Mouse (Mus musculus) hindbrain, embryonic 16.5 days (tissue): ENCODE data around the gene Plekha5. TPM values are rescaled to one million over a fixed set of nuclear protein-coding genes. Genes with fewer than 3 reads are reported as not detected.
A peak's percentile ranks its signal among the peaks of the same experiment; 100 is the strongest.
"Not testable (repeated sequence)": the region's sequence is repeated elsewhere in the genome, so short reads cannot be mapped to it uniquely, and the experiment has no call there.

ENCODE experiments used
- ATAC-seq: fragments of 200-750 bp; cut with Nextera tagmentation; 2 replicates; pipeline ENCODE4 v1.8.0; 2017; ENCODE audit warnings: moderate TSS enrichment, moderate library complexity
- H3K27ac ChIP-seq: fragments of 300-500 bp; sonication (generic); 2 replicates; pipeline ENCODE4 v1.5.1; 2014; ENCODE audit warnings: low read depth, mild to moderate bottlenecking, control low read depth, low read length, moderate library complexity
- H3K27me3 ChIP-seq: fragments of 300-500 bp; sonication (generic); replicated peaks from 2 replicates; pipeline ENCODE4 v1.6.1; 2014; ENCODE audit warnings: low read length; ENCODE audit not compliant: control insufficient read depth, insufficient read depth
- H3K36me3 ChIP-seq: fragments of 300-500 bp; sonication (generic); 2 replicates; pipeline ENCODE4 v1.6.1; 2014; ENCODE audit warnings: mild to moderate bottlenecking, low read length, moderate library complexity, mixed read lengths; ENCODE audit not compliant: control insufficient read depth, insufficient read depth
- H3K4me1 ChIP-seq: fragments of 300-500 bp; sonication (generic); 2 replicates; pipeline ENCODE4 v1.6.1; 2014; ENCODE audit warnings: low read depth, low read length; ENCODE audit not compliant: control insufficient read depth, insufficient read depth
- H3K4me2 ChIP-seq: fragments of 300-500 bp; sonication (generic); 2 replicates; pipeline ENCODE4 v1.6.1; 2014; ENCODE audit warnings: mild to moderate bottlenecking, low read length, control low read depth, moderate library complexity
- H3K4me3 ChIP-seq: fragments of 300-500 bp; sonication (generic); 2 replicates; pipeline ENCODE4 v1.5.1; 2014; ENCODE audit warnings: mild to moderate bottlenecking, low read length, control low read depth, moderate library complexity
- H3K9ac ChIP-seq: fragments of 300-500 bp; sonication (generic); 2 replicates; pipeline ENCODE4 v1.6.1; 2014; ENCODE audit warnings: low read depth, mild to moderate bottlenecking, control low read depth, low read length, moderate library complexity
- H3K9me3 ChIP-seq: fragments of 300-500 bp; sonication (generic); 2 replicates; pipeline ENCODE4 v1.6.1; 2014; ENCODE audit warnings: mild to moderate bottlenecking, low read length, moderate library complexity; ENCODE audit not compliant: control insufficient read depth
- WGBS: fragments of 180-500 bp; shearing (Covaris S2); extraction: QIAGEN DNeasy Blood & Tissue Kit; methylation state at CpG from one replicate; pipeline ENCODE4 v1.1.7; 2014; 5-methylcytosine and 5-hydroxymethylcytosine counted together
- polyA plus RNA-seq: library from polyadenylated mRNA; unstranded; fragments of >200 nt; fragmentation: Nextera tagmentation; extraction: Ambion mirVana; gene quantifications from 2 replicates; pipeline ENCODE4 v1.2.1, GENCODE M21; 2015

Gene Plekha5
- polyA plus RNA-seq, 1 experiment from 2014 or later, result 31.2 TPM

DNA sequence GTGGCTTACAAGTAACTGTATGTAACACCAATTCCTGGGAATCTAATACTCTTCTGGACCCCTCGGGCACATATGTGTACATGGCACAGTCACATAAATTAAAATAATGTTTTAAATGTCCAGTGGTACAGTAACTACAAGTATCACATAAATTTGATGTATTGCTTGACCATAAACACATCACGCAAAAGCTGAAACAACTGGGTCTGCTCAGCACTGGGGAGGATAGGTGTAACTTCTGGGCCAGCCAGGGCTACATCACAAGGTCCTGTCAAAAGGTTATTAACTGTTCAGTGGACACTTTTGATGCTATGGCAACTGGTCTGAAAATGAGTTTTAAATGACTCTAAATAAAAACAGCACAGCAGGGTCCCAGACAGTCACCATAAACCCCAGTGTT is 143.3 kb downstream of the Plekha5 start:
- no peaks in the 10 kb centered on the region for H3K9me3 ChIP-seq
- H3K9ac ChIP-seq, result no peak overlapping the region
- no peaks in the 10 kb centered on the region for H3K27me3 ChIP-seq
- H3K36me3 ChIP-seq, result peaks cover 5% of the 10 kb centered on the region; the same call in 1 of the 2 replicates
- no peak overlapping the region for H3K4me2 ChIP-seq
- no peak overlapping the region for H3K27ac ChIP-seq
- 84% methylated on average over 2 of the region's 2 CpGs for WGBS
- no peak for ATAC-seq
- no peaks in the 10 kb centered on the region for H3K4me1 ChIP-seq
- no peak overlapping the region for H3K4me3 ChIP-seq

DNA sequence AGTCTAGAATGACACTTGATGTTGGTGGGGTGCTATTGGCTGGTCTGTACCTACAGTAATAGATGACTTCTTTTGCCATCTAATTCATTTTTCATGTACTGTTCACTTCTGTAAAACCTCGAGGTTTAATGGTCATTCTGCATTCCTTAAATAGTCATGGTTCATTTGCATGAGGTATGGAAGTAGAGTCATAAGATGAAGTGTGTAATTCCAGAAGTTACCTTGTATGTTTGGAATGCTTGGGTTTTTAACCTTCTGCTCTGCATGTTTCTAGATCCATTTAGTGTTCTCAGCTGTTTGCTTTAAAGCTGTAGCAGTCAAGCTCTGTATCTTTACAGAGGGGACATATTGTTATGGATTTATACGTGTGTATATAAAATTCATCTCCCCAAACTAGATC is 144.0 kb downstream of the Plekha5 start:
- Histone ChIP-seq H3K4me1 (no peaks in the 10 kb centered on the region), H3K27me3 (no peaks in the 10 kb centered on the region), H3K9ac (no peak overlapping the region), H3K4me3 (no peak overlapping the region), H3K36me3 (peaks cover 8% of the 10 kb centered on the region; the same call in 1 of the 2 replicates), H3K4me2 (no peak overlapping the region), H3K27ac (no peak overlapping the region), H3K9me3 (no peaks in the 10 kb centered on the region)
- no peak for ATAC-seq
- WGBS, result 72% methylated on average over 2 of the region's 2 CpGs

GRCm38 (mm10) chr6:140570152-140570551 is 146.3 kb downstream of the Plekha5 start:
- Histone ChIP-seq H3K4me3 (no peak overlapping the region), H3K9me3 (no peaks in the 10 kb centered on the region), H3K27me3 (no peaks in the 10 kb centered on the region), H3K36me3 (peaks cover 19% of the 10 kb centered on the region), H3K9ac (no peak overlapping the region), H3K27ac (no peak overlapping the region), H3K4me2 (no peak overlapping the region), H3K4me1 (no peaks in the 10 kb centered on the region)
- ATAC-seq, result peak; percentile 63
- 56% methylated on average over 11 of the region's 11 CpGs for WGBS

DNA sequence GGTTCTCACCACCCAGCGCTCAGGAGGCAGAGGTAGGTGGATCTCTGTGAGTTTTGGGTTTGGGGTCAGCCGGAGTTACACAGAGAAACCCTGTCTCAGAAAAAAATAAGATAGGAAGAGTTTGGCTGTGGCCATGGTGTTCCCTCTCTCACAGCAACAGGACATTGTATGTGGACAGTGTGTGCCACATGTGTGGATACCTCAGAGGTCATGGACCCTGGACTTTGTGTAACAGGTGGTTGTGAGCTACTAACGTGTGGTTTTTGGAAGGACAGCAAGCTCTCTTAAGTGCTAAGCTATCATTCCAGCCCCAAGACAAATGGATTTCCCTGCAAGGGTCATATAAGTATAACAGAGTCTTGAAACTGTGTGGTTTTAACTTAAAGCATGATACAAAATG is 151.1 kb downstream of the Plekha5 start:
- no peak overlapping the region for H3K9ac ChIP-seq
- no peak for ATAC-seq
- no peaks in the 10 kb centered on the region for H3K27me3 ChIP-seq
- H3K9me3 ChIP-seq, result no peaks in the 10 kb centered on the region
- peaks cover 27% of the 10 kb centered on the region for H3K36me3 ChIP-seq
- H3K4me1 ChIP-seq, result no peaks in the 10 kb centered on the region
- no peak overlapping the region for H3K27ac ChIP-seq
- H3K4me3 ChIP-seq, result no peak overlapping the region
- WGBS, result 93% methylated on average over 3 of the region's 3 CpGs
- H3K4me2 ChIP-seq, result no peak overlapping the region

GRCm38 (mm10) chr6:140576133-140576532 is 152.3 kb downstream of the Plekha5 start:
- Histone ChIP-seq H3K9ac (no peak overlapping the region), H3K4me1 (no peaks in the 10 kb centered on the region), H3K9me3 (no peaks in the 10 kb centered on the region), H3K4me3 (no peak overlapping the region), H3K27ac (no peak overlapping the region), H3K27me3 (no peaks in the 10 kb centered on the region), H3K36me3 (peaks cover 27% of the 10 kb centered on the region), H3K4me2 (no peak overlapping the region)
- ATAC-seq, result no peak
- 91% methylated on average over 8 of the region's 8 CpGs for WGBS

DNA sequence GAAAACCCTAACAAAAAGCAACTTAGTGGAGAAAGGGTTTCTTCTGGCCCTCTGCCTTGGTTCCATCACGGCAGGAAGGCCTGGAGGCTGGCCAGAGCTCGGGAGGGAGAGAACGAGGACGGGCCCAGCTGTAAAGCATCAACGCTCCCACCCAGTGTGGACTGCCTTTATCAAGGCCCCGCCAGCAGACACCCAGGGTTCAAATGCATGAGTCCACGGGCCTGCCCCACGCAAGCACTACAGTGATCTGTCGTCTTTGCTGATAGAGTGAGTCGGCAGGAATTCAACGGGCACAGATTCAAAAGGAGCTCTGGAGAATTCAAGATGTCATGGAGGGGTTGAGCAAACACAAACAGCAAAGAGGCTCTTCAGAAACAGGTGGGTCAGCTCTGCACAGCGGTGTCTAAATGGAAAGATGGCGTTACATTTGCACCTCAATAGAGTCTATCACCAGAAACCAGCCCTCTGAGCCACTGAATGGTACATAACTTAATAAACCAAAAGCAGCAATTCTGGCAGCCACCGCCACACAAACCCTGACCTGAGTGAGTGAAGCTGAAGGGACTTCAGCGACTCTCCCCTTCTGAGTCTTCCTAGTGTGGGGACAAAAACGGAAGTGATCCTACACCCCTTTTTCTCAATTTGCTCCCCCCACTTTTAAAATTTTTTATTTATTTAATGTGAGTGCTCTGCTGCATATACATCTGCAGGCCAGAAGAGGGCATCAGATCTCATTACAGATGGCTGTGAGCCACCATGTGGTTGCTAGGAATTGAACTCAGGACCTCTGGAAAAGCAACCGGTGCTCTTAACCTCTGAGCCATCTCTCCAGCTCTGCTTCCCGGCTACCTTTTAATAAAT is 153.3 kb downstream of the Plekha5 start:
- Histone ChIP-seq H3K4me2 (no peak overlapping the region), H3K36me3 (peaks cover 25% of the 10 kb centered on the region), H3K9me3 (no peaks in the 10 kb centered on the region), H3K9ac (no peak overlapping the region), H3K4me3 (no peak overlapping the region), H3K4me1 (no peaks in the 10 kb centered on the region), H3K27me3 (no peaks in the 10 kb centered on the region), H3K27ac (no peak overlapping the region)
- WGBS, result 62% methylated on average over 18 of the region's 18 CpGs
- 0 out of 2 replicates have a peak, but pooled peaks have one; percentile 35 for ATAC-seq

GRCm38 (mm10) chr6:140577822-140578170 is 153.9 kb downstream of the Plekha5 start:
- WGBS, result 94% methylated on average over 4 of the region's 4 CpGs
- ATAC-seq, result no peak
- no peaks in the 10 kb centered on the region for H3K9me3 ChIP-seq
- no peak overlapping the region for H3K27ac ChIP-seq
- H3K27me3 ChIP-seq, result no peaks in the 10 kb centered on the region
- H3K4me2 ChIP-seq, result no peak overlapping the region
- H3K4me3 ChIP-seq, result no peak overlapping the region
- H3K9ac ChIP-seq, result no peak overlapping the region
- H3K4me1 ChIP-seq, result no peaks in the 10 kb centered on the region
- H3K36me3 ChIP-seq, result peaks cover 27% of the 10 kb centered on the region

GRCm38 (mm10) chr6:140578985-140579384 is 155.1 kb downstream of the Plekha5 start:
- not testable (repeated sequence) for H3K27ac ChIP-seq, H3K9me3 ChIP-seq, H3K4me1 ChIP-seq, H3K4me2 ChIP-seq, ATAC-seq, H3K4me3 ChIP-seq, H3K27me3 ChIP-seq, H3K9ac ChIP-seq
- H3K36me3 ChIP-seq, result peaks cover 23% of the 10 kb centered on the region

GRCm38 (mm10) chr6:140580170-140580569 is 156.3 kb downstream of the Plekha5 start:
- Histone ChIP-seq H3K27me3 (no peaks in the 10 kb centered on the region), H3K9me3 (no peaks in the 10 kb centered on the region), H3K27ac (no peak overlapping the region), H3K4me3 (no peak overlapping the region), H3K4me2 (no peak overlapping the region), H3K9ac (no peak overlapping the region), H3K4me1 (no peaks in the 10 kb centered on the region), H3K36me3 (peaks cover 21% of the 10 kb centered on the region)
- 96% methylated on average over 4 of the region's 4 CpGs for WGBS
- no peak for ATAC-seq
